Mouse (Mus musculus) MEL (cell line): ENCODE measurements at regions not wholly inside any gene's neighbourhood (a gene's known extent, or its start where the extent isn't known, plus 50 kb on each side); places are given as distances from the start of the nearest gene placed in this dataset.

Experiments used
- DNase-seq: peaks from one replicate; pipeline ENCODE4 v3.0.0; 2011; ENCODE audit warnings: low read depth, low spot score
- H3K27ac ChIP-seq: 2 replicates; pipeline ENCODE4 v1.5.1; 2012; ENCODE audit warnings: low read depth, mild to moderate bottlenecking, control low read depth, low read length, moderate library complexity; ENCODE audit not compliant: control insufficient read depth
- H3K27me3 ChIP-seq, 2 experiments: fragments of 150-350 bp in 1 of 2; sonication (generic) in 1 of 2; 2 replicates each; pipeline ENCODE4 v1.6.1; 2012; ENCODE audit warnings: low read length in 2 of 2, mild to moderate bottlenecking in 2 of 2, improper control_type of control experiment in 1 of 2, moderate library complexity in 1 of 2; ENCODE audit not compliant: insufficient read depth in 2 of 2, control insufficient read depth in 1 of 2
- H3K36me3 ChIP-seq, 2 experiments: 2 replicates each; pipeline ENCODE4 v1.6.1; 2012 to 2014; ENCODE audit warnings: low read length in 2 of 2, improper control_type of control experiment in 1 of 2, inconsistent platforms in 1 of 2, mild to moderate bottlenecking in 1 of 2; ENCODE audit not compliant: insufficient read depth in 2 of 2, control insufficient read depth in 1 of 2
- H3K4me1 ChIP-seq, 2 experiments: fragments of 150-350 bp in 1 of 2; sonication (generic) in 1 of 2; 2 replicates each; pipeline ENCODE4 v1.6.1; 2012; ENCODE audit warnings: low read length in 2 of 2, improper control_type of control experiment in 1 of 2, mild to moderate bottlenecking in 1 of 2; ENCODE audit not compliant: insufficient read depth in 2 of 2, control insufficient read depth in 1 of 2
- H3K4me3 ChIP-seq, 2 experiments: fragments of 150-350 bp in 1 of 2; sonication (generic) in 1 of 2; 2 replicates each; pipeline ENCODE4 v1.5.1; 2012; ENCODE audit warnings: low read depth in 2 of 2, low read length in 2 of 2, mild to moderate bottlenecking in 2 of 2, moderate library complexity in 2 of 2, control low read depth in 1 of 2, improper control_type of control experiment in 1 of 2; ENCODE audit not compliant: control insufficient read depth in 1 of 2, insufficient read depth in 1 of 2
- H3K79me2 ChIP-seq: 2 replicates; pipeline ENCODE4 v1.6.1; 2012; ENCODE audit warnings: mild to moderate bottlenecking, low read length, moderate library complexity; ENCODE audit not compliant: control insufficient read depth, poor library complexity, insufficient read depth
- H3K9ac ChIP-seq: 2 replicates; pipeline ENCODE4 v1.6.1; 2012; ENCODE audit warnings: low read depth, mild to moderate bottlenecking, control low read depth, low read length, moderate library complexity; ENCODE audit not compliant: control insufficient read depth, poor library complexity, severe bottlenecking
- H3K9me3 ChIP-seq: fragments of 150-350 bp; sonication (generic); replicated peaks from 2 replicates; pipeline ENCODE4 v1.6.1; 2012; ENCODE audit warnings: mild to moderate bottlenecking, low read length, improper control_type of control experiment, moderate library complexity; ENCODE audit not compliant: insufficient read depth
- CTCF ChIP-seq, 3 experiments: IDR thresholded peaks in 2 of 3; conservative IDR thresholded peaks in 1 of 3; 2 replicates each; pipeline ENCODE4 v1.5.1; 2011 to 2012; ENCODE audit warnings: low read length in 3 of 3, low read depth in 2 of 3, mild to moderate bottlenecking in 2 of 3, improper control_type of control experiment in 1 of 3, inconsistent platforms in 1 of 3, mixed read lengths in 1 of 3, moderate library complexity in 1 of 3; ENCODE audit not compliant: control insufficient read depth in 1 of 3, insufficient read depth in 1 of 3, poor library complexity in 1 of 3, severe bottlenecking in 1 of 3
- ETS1 ChIP-seq: IDR thresholded peaks from 2 replicates; pipeline ENCODE4 v1.6.1; 2012; ENCODE audit warnings: low read depth, mild to moderate bottlenecking, inconsistent platforms, low read length, improper control_type of control experiment, moderate library complexity
- GABPA ChIP-seq: IDR thresholded peaks from 2 replicates; pipeline ENCODE4 v1.6.1; 2012; ENCODE audit warnings: low read depth, mild to moderate bottlenecking, inconsistent platforms, low read length, improper control_type of control experiment, moderate library complexity
- GATA1 ChIP-seq: IDR thresholded peaks from 2 replicates; pipeline ENCODE4 v1.6.1; 2011; ENCODE audit warnings: low read depth, low read length, improper control_type of control experiment
- HCFC1 ChIP-seq: IDR thresholded peaks from 2 replicates; pipeline ENCODE4 v1.6.1; 2012; ENCODE audit warnings: low read depth, mild to moderate bottlenecking, inconsistent platforms, low read length, improper control_type of control experiment, moderate library complexity
- KAT2A ChIP-seq: conservative IDR thresholded peaks from 2 replicates; pipeline ENCODE4 v1.6.1; 2012; ENCODE audit warnings: low read depth, low read length, improper control_type of control experiment, inconsistent platforms
- MAFK ChIP-seq: IDR thresholded peaks from 2 replicates; pipeline ENCODE4 v1.6.1; 2011; ENCODE audit warnings: low read depth, mild to moderate bottlenecking, low read length, improper control_type of control experiment, borderline replicate concordance
- MAX ChIP-seq: IDR thresholded peaks from 2 replicates; pipeline ENCODE4 v1.6.1; 2011; ENCODE audit warnings: low read length, improper control_type of control experiment
- MAZ ChIP-seq: IDR thresholded peaks from 2 replicates; pipeline ENCODE4 v1.6.1; 2012; ENCODE audit warnings: low read depth, mild to moderate bottlenecking, inconsistent platforms, low read length, improper control_type of control experiment
- MEF2A ChIP-seq: IDR thresholded peaks from 2 replicates; pipeline ENCODE4 v1.6.1; 2014; ENCODE audit warnings: low read depth, mild to moderate bottlenecking, inconsistent platforms, low read length, improper control_type of control experiment; ENCODE audit not compliant: poor library complexity, insufficient replicate concordance, severe bottlenecking; ENCODE audit errors: extremely low read depth
- MXI1 ChIP-seq: IDR thresholded peaks from 2 replicates; pipeline ENCODE4 v1.6.1; 2011; ENCODE audit warnings: mild to moderate bottlenecking, low read depth, low read length, improper control_type of control experiment
- MYC ChIP-seq: IDR thresholded peaks from 2 replicates; pipeline ENCODE4 v1.6.1; 2011; ENCODE audit warnings: low read depth, mild to moderate bottlenecking, low read length, improper control_type of control experiment, moderate library complexity
- NRF1 ChIP-seq: IDR thresholded peaks from 2 replicates; pipeline ENCODE4 v1.6.1; 2014; ENCODE audit warnings: low read depth, mild to moderate bottlenecking, inconsistent platforms, low read length, improper control_type of control experiment, moderate library complexity; ENCODE audit not compliant: poor library complexity, insufficient read depth, severe bottlenecking
- POLR2AphosphoS2 ChIP-seq: IDR thresholded peaks from 2 replicates; pipeline ENCODE4 v1.6.1; 2011; ENCODE audit warnings: low read length, improper control_type of control experiment
- RAD21 ChIP-seq: IDR thresholded peaks from 2 replicates; pipeline ENCODE4 v1.6.1; 2011; ENCODE audit warnings: mild to moderate bottlenecking, low read depth, low read length, improper control_type of control experiment
- RCOR1 ChIP-seq: IDR thresholded peaks from 2 replicates; pipeline ENCODE4 v1.6.1; 2012; ENCODE audit warnings: low read depth, mild to moderate bottlenecking, inconsistent platforms, low read length, improper control_type of control experiment
- SMC3 ChIP-seq: IDR thresholded peaks from 2 replicates; pipeline ENCODE4 v1.6.1; 2011; ENCODE audit warnings: low read depth, low read length, improper control_type of control experiment
- TAL1 ChIP-seq: IDR thresholded peaks from 2 replicates; pipeline ENCODE4 v1.6.1; 2012; ENCODE audit warnings: mild to moderate bottlenecking, inconsistent platforms, low read length, moderate library complexity, mixed read lengths
- TCF12 ChIP-seq: IDR thresholded peaks from 2 replicates; pipeline ENCODE4 v1.6.1; 2014; ENCODE audit warnings: low read depth, mild to moderate bottlenecking, inconsistent platforms, low read length, improper control_type of control experiment, moderate library complexity
- USF1 ChIP-seq: IDR thresholded peaks from 2 replicates; pipeline ENCODE4 v1.6.1; 2014; ENCODE audit warnings: low read depth, mild to moderate bottlenecking, inconsistent platforms, low read length, improper control_type of control experiment, moderate library complexity
- ZC3H11A ChIP-seq: IDR thresholded peaks from 2 replicates; pipeline ENCODE4 v1.6.1; 2012; ENCODE audit warnings: low read depth, mild to moderate bottlenecking, inconsistent platforms, low read length, improper control_type of control experiment
- ZKSCAN1 ChIP-seq: IDR thresholded peaks from 2 replicates; pipeline ENCODE4 v1.6.1; 2012; ENCODE audit warnings: low read depth, mild to moderate bottlenecking, inconsistent platforms, low read length, improper control_type of control experiment, moderate library complexity
- ZMIZ1 ChIP-seq: IDR thresholded peaks from 2 replicates; pipeline ENCODE4 v1.6.1; 2012; ENCODE audit warnings: low read depth, mild to moderate bottlenecking, inconsistent platforms, low read length, improper control_type of control experiment, moderate library complexity
- ZNF384 ChIP-seq: IDR thresholded peaks from 2 replicates; pipeline ENCODE4 v1.6.1; 2012; ENCODE audit warnings: low read depth, mild to moderate bottlenecking, inconsistent platforms, low read length, improper control_type of control experiment

DNA sequence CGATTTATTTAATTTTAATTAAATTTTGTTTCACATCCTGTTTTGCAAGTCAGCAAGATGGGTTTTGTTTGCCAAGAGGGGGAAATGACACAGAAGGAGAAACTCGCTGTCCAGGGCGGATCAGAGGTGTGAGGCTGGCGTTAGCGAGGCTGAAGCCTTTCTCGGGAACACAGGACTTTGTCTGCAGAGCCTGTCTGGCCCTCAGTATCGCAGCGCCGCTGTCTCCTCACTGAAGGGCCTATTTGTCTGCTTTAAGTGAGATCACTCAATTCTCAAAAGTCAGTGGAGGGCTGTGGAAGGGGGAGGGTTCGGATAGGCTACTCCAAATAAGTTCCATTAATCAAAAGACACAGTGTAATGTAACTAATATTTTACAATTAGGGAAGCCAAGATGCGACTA, 430.8 kb downstream of the Zfp536 start:
- DNase-seq = no peak
- no peak overlapping the region for H3K4me3 ChIP-seq
- TF ChIP-seq USF1 (no peak), CTCF (IDR thresholded peaks at IDR 0.05 in 2 of 3, conservative IDR thresholded peaks at IDR 0.05 in 1 of 3; ENCODE audit: control insufficient read depth in 1 of 3, insufficient read depth in 1 of 3, low read depth in 2 of 3, low read length in 3 of 3, poor library complexity in 1 of 3, severe bottlenecking in 1 of 3) (no peak), GABPA (no peak), ZNF384 (no peak), MAX (no peak), ZKSCAN1 (no peak), MYC (no peak), ZC3H11A (no peak), HCFC1 (no peak), TCF12 (no peak), MXI1 (no peak), MAFK (no peak), MEF2A (no peak), MAZ (no peak), RAD21 (no peak), SMC3 (no peak), POLR2AphosphoS2 (no peak), KAT2A (no peak)
- TF ChIP-seq, all 39 proteins: peak for 0
- H3K79me2 ChIP-seq = no peaks in the 10 kb centered on the region
- no peaks in the 10 kb centered on the region for H3K27me3 ChIP-seq
- no peak overlapping the region for H3K27ac ChIP-seq
- H3K9ac ChIP-seq = no peak overlapping the region
- H3K9me3 ChIP-seq = no peaks in the 10 kb centered on the region
- no peaks in the 10 kb centered on the region for H3K36me3 ChIP-seq
- no peaks in the 10 kb centered on the region for H3K4me1 ChIP-seq

DNA sequence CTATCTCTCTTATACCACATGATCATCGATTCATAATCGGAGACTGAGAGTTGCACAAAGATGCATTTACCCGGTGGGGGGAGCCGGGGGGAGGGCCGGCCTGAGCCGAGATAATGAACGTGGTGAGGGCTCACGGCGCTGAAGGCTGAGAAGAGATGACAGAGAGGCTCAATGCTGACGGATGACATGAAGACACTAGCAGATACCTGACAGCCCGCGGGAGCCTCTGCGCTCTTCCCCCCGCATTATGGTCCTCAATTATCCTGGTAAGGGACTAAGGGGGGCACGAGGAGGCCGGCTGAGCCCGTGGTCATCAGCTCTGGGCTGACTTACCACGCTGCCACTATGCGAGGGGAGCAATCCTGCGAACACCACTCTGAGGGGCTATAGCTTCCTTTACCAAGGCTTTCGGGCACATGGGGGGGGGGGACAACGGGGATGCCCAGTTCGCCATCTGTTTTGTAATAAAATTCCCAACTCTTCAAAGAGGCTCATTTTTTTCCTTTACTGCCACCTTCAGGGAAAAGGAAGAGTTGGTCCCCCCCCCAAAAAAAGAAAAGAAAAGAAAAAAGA, 430.3 kb downstream of the Zfp536 start:
- H3K79me2 ChIP-seq = no peaks in the 10 kb centered on the region
- no peak overlapping the region for H3K27ac ChIP-seq
- H3K4me3 ChIP-seq = no peak overlapping the region
- no peak for DNase-seq
- TF ChIP-seq TAL1 (no peak), RCOR1 (no peak), SMC3 (no peak), GATA1 (no peak), USF1 (no peak), MAZ (no peak), ZKSCAN1 (no peak), MXI1 (no peak), HCFC1 (no peak), ZMIZ1 (no peak), ETS1 (no peak), NRF1 (no peak)
- no peaks in the 10 kb centered on the region for H3K4me1 ChIP-seq
- H3K9ac ChIP-seq = no peak overlapping the region
- H3K9me3 ChIP-seq = no peaks in the 10 kb centered on the region
- no peaks in the 10 kb centered on the region for H3K36me3 ChIP-seq
- no peaks in the 10 kb centered on the region for H3K27me3 ChIP-seq
